31 mouse cellular contexts compared by ENCODE assay signal in genomic region chr9:99725278-99725677, GRCm38 (mm10). TPM values are rescaled to one million over a fixed set of nuclear protein-coding genes. Genes with fewer than 3 reads are reported as not detected.
DNase-seq lines count a peak whose midpoint lies in the region; ATAC-seq and TF ChIP-seq lines count a peak whose summit lies in the region.
"Had no signal": no experiment of that assay in that cellular context is flagged by ENCODE, and none has a peak within 500 bp of the region (broad histone marks: within the 10 kb centered on the region; RNA-seq: fewer than 3 reads in every experiment).

No protein-coding gene starts in this region.

- H3K4me2 ChIP-seq in liver, postnatal 0 days (ENCODE audit: low read depth, low read length), result peak overlapping the region; percentile 23; the same call in 1 of the 2 replicates
- no peak overlapping the region for H3K4me2 ChIP-seq in liver, embryonic 12.5 days
- H3K4me2 ChIP-seq in lung, embryonic 16.5 days (ENCODE audit: low read depth, low read length), result peak overlapping the region; percentile 31
- no peak overlapping the region for H3K4me2 ChIP-seq in stomach, postnatal 0 days (replicated peaks; ENCODE audit: low read depth)
- H3K4me2 ChIP-seq: embryonic facial prominence, embryonic 15.5 days; forebrain, embryonic 12.5 days; heart, embryonic 13.5 days; hindbrain, embryonic 15.5 days; liver, embryonic 15.5 days; midbrain, embryonic 11.5 days had no signal

- DNase-seq in liver, postnatal 0 days, result no peak
- peak; percentile 38 for DNase-seq in lung, postnatal 10 days
- DNase-seq in stomach, postnatal 0 days (ENCODE audit: low spot score), result peak; percentile 83
- DNase-seq in T-cell, adult 2 months (ENCODE audit: low spot score), result no peak
- DNase-seq in spleen, postnatal 14 days (ENCODE audit: low spot score in 2 of 2), result no peak
- DNase-seq: adrenal gland, postnatal 36 days; cerebellum, adult 18-20 months; forebrain, postnatal 0 days; heart, postnatal 14 days; kidney, adult 18-20 months; liver; thymus, postnatal 14 days had no signal

- no peak for TF ChIP-seq EP300 in liver, postnatal 0 days (IDR thresholded peaks at IDR 0.05; ENCODE audit: low read depth)
- no peak for TF ChIP-seq EP300 in stomach, postnatal 0 days (optimal IDR thresholded peaks at IDR 0.05)

- WGBS in liver, postnatal 0 days (ENCODE audit: insufficient replicate concordance), result 54% methylated on average over 8 of the region's 8 CpGs
- WGBS in liver, embryonic 12.5 days (ENCODE audit: insufficient replicate concordance), result 64% methylated on average over 8 of the region's 8 CpGs
- WGBS in lung, embryonic 16.5 days, result 33% methylated on average over 8 of the region's 8 CpGs
- 39% methylated on average over 8 of the region's 8 CpGs for WGBS in stomach, postnatal 0 days

- H3K9ac ChIP-seq in liver, postnatal 0 days (replicated peaks), result no peak overlapping the region
- H3K9ac ChIP-seq in liver, embryonic 12.5 days, result no peak overlapping the region
- no peak overlapping the region for H3K9ac ChIP-seq in lung, embryonic 16.5 days (ENCODE audit: low read length)
- no peak overlapping the region for H3K9ac ChIP-seq in stomach, postnatal 0 days (ENCODE audit: low read length)
- H3K9ac ChIP-seq: embryonic facial prominence, embryonic 15.5 days; forebrain, embryonic 12.5 days; forebrain, postnatal 0 days; heart, embryonic 13.5 days; hindbrain, embryonic 15.5 days; liver, embryonic 15.5 days had no signal

- H3K4me1 ChIP-seq in liver, postnatal 0 days (ENCODE audit: insufficient read depth), result no peaks in the 10 kb centered on the region
- H3K4me1 ChIP-seq in liver, embryonic 12.5 days, result no peaks in the 10 kb centered on the region
- H3K4me1 ChIP-seq in lung, embryonic 16.5 days (replicated peaks; ENCODE audit: control insufficient read depth, insufficient read depth, low read length), result 0 out of 2 replicates have a peak, but pooled peaks cover 2% of the 10 kb centered on the region
- H3K4me1 ChIP-seq in stomach, postnatal 0 days (replicated peaks; ENCODE audit: control insufficient read depth, insufficient read depth), result no peaks in the 10 kb centered on the region
- H3K4me1 ChIP-seq: embryonic facial prominence, embryonic 15.5 days; forebrain, embryonic 12.5 days; hindbrain, embryonic 15.5 days; liver, embryonic 15.5 days had no signal

- H3K36me3 ChIP-seq in liver, postnatal 0 days (replicated peaks; ENCODE audit: insufficient read depth, low read length), result no peaks in the 10 kb centered on the region
- H3K36me3 ChIP-seq in liver, embryonic 12.5 days, result no peaks in the 10 kb centered on the region
- H3K36me3 ChIP-seq in lung, embryonic 16.5 days (ENCODE audit: control insufficient read depth, insufficient read depth, low read length), result no peaks in the 10 kb centered on the region
- H3K36me3 ChIP-seq in stomach, postnatal 0 days (ENCODE audit: control insufficient read depth, insufficient read depth, low read length), result no peaks in the 10 kb centered on the region
- H3K36me3 ChIP-seq: embryonic facial prominence, embryonic 10.5 days; embryonic facial prominence, embryonic 15.5 days; forebrain, embryonic 12.5 days; heart, embryonic 13.5 days; hindbrain, embryonic 10.5 days; hindbrain, embryonic 15.5 days; liver, embryonic 15.5 days had no signal

- no peak for TF ChIP-seq CTCF in liver, postnatal 0 days (IDR thresholded peaks at IDR 0.05; ENCODE audit: low read depth)
- no peak for TF ChIP-seq CTCF in stomach, postnatal 0 days (IDR thresholded peaks at IDR 0.05; ENCODE audit: low read depth)

- H3K9me3 ChIP-seq in liver, postnatal 0 days (ENCODE audit: low read length), result no peaks in the 10 kb centered on the region
- no peaks in the 10 kb centered on the region for H3K9me3 ChIP-seq in liver, embryonic 12.5 days (replicated peaks)
- H3K9me3 ChIP-seq in lung, embryonic 16.5 days (ENCODE audit: control insufficient read depth, low read length), result no peaks in the 10 kb centered on the region
- H3K9me3 ChIP-seq in stomach, postnatal 0 days (ENCODE audit: control insufficient read depth, low read length), result no peaks in the 10 kb centered on the region
- H3K9me3 ChIP-seq: embryonic facial prominence, embryonic 10.5 days; embryonic facial prominence, embryonic 15.5 days; forebrain, embryonic 12.5 days; heart, embryonic 13.5 days; hindbrain, embryonic 10.5 days; hindbrain, embryonic 15.5 days; liver, embryonic 15.5 days had no signal

- no peak overlapping the region for H3K27ac ChIP-seq in liver, postnatal 0 days (ENCODE audit: low read depth)
- H3K27ac ChIP-seq in liver, embryonic 12.5 days, result no peak overlapping the region
- peak overlapping the region; percentile 95 for H3K27ac ChIP-seq in lung, embryonic 16.5 days (ENCODE audit: low read length)
- peak overlapping the region; percentile 49; the same call in 1 of the 2 replicates for H3K27ac ChIP-seq in stomach, postnatal 0 days (replicated peaks)
- H3K27ac ChIP-seq: embryonic facial prominence, embryonic 10.5 days; embryonic facial prominence, embryonic 15.5 days; forebrain, embryonic 12.5 days; heart, embryonic 13.5 days; hindbrain, embryonic 10.5 days; hindbrain, embryonic 15.5 days; kidney, postnatal 0 days; liver, embryonic 15.5 days had no signal

- no peaks in the 10 kb centered on the region for H3K27me3 ChIP-seq in liver, postnatal 0 days (ENCODE audit: insufficient read depth, low read length)
- H3K27me3 ChIP-seq in liver, embryonic 12.5 days (replicated peaks), result no peaks in the 10 kb centered on the region
- no peaks in the 10 kb centered on the region for H3K27me3 ChIP-seq in lung, embryonic 16.5 days (ENCODE audit: control insufficient read depth, insufficient read depth, low read depth, low read length)
- H3K27me3 ChIP-seq in stomach, postnatal 0 days (ENCODE audit: control insufficient read depth, insufficient read depth, low read length), result no peaks in the 10 kb centered on the region
- H3K27me3 ChIP-seq: forebrain, embryonic 12.5 days; heart, embryonic 13.5 days; liver, embryonic 15.5 days had no signal

- no peak for ATAC-seq in liver, postnatal 0 days
- no peak for ATAC-seq in liver, embryonic 12.5 days
- peak; percentile 67 for ATAC-seq in lung, embryonic 16.5 days (ENCODE audit: low read depth)
- peak; percentile 62; the same call in 1 of the 2 replicates for ATAC-seq in stomach, postnatal 0 days (ENCODE audit: low FRiP score, low TSS enrichment)
- ATAC-seq: CD4-positive, CD25-positive, alpha-beta regulatory T cell, adult 4 months; forebrain, postnatal 0 days; inflammation-experienced regulatory T-cells, adult 6 months; midbrain, embryonic 16.5 days had no signal

- H3K4me3 ChIP-seq in liver, postnatal 0 days (ENCODE audit: low read depth, low read length), result no peak overlapping the region
- no peak overlapping the region for H3K4me3 ChIP-seq in liver, embryonic 12.5 days
- no peak overlapping the region for H3K4me3 ChIP-seq in lung, embryonic 16.5 days (ENCODE audit: low read length)
- H3K4me3 ChIP-seq in stomach, postnatal 0 days (ENCODE audit: low read depth, low read length), result no peak overlapping the region
- H3K4me3 ChIP-seq: embryonic facial prominence, embryonic 10.5 days; embryonic facial prominence, embryonic 15.5 days; forebrain, embryonic 12.5 days; heart, embryonic 13.5 days; hindbrain, embryonic 10.5 days; hindbrain, embryonic 15.5 days; liver, embryonic 15.5 days had no signal

RNA-seq across cellular contexts. Expression of gene Cldn18, which starts 8.2 kb away (rescaled TPM):
- polyA plus RNA-seq in liver, postnatal 0 days (2015; fragmentation: Nextera tagmentation; extraction: Ambion mirVana), result 0.12 TPM in 1 of 2 replicates, not detected in the other
- 0.12 TPM in 1 of 2 replicates, not detected in the other for polyA plus RNA-seq in liver, embryonic 12.5 days (2016; fragmentation: Nextera tagmentation; extraction: Ambion mirVana)
- polyA plus RNA-seq in lung, embryonic 16.5 days (2015; fragmentation: Nextera tagmentation; extraction: Ambion mirVana), result 431 and 463 TPM in 2 replicates
- polyA plus RNA-seq in stomach, postnatal 0 days (2015; fragmentation: Nextera tagmentation; extraction: Ambion mirVana), result 591 and 619 TPM in 2 replicates
- polyA plus RNA-seq: brain, embryonic 14.5 days; CD4-positive, CD25-positive, alpha-beta regulatory T cell, adult 4 months; embryonic facial prominence, embryonic 10.5 days; embryonic facial prominence, embryonic 15.5 days; forebrain, embryonic 12.5 days; forebrain, postnatal 0 days; gonadal fat pad, adult 2 months; hindbrain, embryonic 10.5 days; inflammation-experienced regulatory T-cells, adult 6 months; kidney, postnatal 0 days; limb, embryonic 11.5 days; midbrain, embryonic 11.5 days; midbrain, embryonic 16.5 days; neural tube, embryonic 11.5 days; spleen, adult 2 months had no signal

Comparison
In these comparisons a context has a peak if more than half of its experiments do, and no peak if none do; other contexts are left out.
1. H3K4me2 ChIP-seq: peak in liver, postnatal 0 days (single experiment) and lung, embryonic 16.5 days (single experiment); none in liver, embryonic 12.5 days (single experiment) and stomach, postnatal 0 days (single experiment).
2. ATAC-seq: peak in lung, embryonic 16.5 days (single experiment) and stomach, postnatal 0 days (single experiment); none in liver, postnatal 0 days (single experiment) and liver, embryonic 12.5 days (single experiment).
3. DNase-seq: peak in lung, postnatal 10 days (single experiment) and stomach, postnatal 0 days (single experiment); none in liver, postnatal 0 days (single experiment), T-cell, adult 2 months (single experiment) and spleen, postnatal 14 days (0 of 2).
4. H3K27ac ChIP-seq: peak in lung, embryonic 16.5 days (single experiment) and stomach, postnatal 0 days (single experiment); none in liver, postnatal 0 days (single experiment) and liver, embryonic 12.5 days (single experiment).
5. RNA of gene Cldn18, which starts 8.2 kb away (polyA plus RNA-seq): 591 to 619 TPM in stomach, postnatal 0 days and 431 to 463 TPM in lung, embryonic 16.5 days; 0.12 TPM in liver, embryonic 12.5 days and 0.12 TPM in liver, postnatal 0 days; every median in the first group is over 100 times any median in the second.